Mouse (Mus musculus) small intestine, adult 2 months (tissue): ENCODE measurements around the gene Mfsd12.

Experiments
- CTCF ChIP-seq: fragments of 200-500 bp; IDR thresholded peaks from 2 replicates; pipeline ENCODE4 v1.5.1; 2012; ENCODE audit warnings: low read depth, mild to moderate bottlenecking, control low read depth, inconsistent platforms, low read length, moderate library complexity, mixed read lengths; ENCODE audit not compliant: insufficient replicate concordance, insufficient read length; ENCODE audit errors: extremely low read depth
- POLR2A ChIP-seq: fragments of 200-500 bp; IDR thresholded peaks from 2 replicates; pipeline ENCODE4 v1.6.1; 2012; ENCODE audit warnings: low read depth, mild to moderate bottlenecking, control low read depth, inconsistent platforms, low read length, moderate library complexity

DNA sequence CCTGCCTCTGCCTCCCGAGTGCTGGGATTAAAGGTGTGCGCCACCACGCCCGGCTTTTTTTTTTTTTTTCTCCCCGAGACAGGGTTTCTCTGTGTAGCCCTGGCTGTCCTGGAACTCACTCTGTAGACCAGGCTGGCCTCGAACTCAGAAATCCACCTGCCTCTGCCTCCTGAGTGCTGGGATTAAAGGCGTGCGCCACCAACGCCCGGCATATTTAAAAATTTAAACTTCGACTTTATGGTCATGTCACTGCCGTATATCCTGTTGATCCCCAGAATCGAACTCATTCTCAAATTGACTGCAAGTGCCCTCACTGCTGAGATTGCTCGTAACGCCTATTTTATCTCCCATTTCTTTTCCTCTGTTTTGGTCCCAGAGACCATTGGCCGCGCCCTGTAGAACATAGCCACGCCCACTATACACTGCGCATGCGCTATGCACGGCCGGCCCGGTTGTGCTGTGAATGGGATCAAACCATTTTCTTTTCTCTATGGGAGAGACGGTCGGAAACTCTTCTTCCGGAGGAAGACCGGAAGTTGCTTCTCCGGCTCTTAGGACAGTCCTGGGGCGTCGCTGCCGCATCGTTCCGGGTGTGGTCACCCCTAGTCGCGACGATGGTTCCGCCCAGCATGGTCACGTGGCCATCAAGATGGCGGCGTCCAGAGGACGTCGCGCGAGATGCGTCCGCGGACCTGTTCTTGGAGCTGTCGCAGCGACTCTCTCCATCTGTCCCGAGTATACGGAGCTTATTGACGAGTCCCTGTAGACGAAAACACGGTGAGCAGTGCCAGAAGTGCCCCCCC is 26.7 kb downstream of the Mfsd12 start, which contains the start of the genes Dohh and Gm48551:
- TF ChIP-seq CTCF (no peak), POLR2A (peak; percentile 71; the same call in 1 of the 2 replicates)
